Comparison of ENCODE assay signal across 22 mouse cellular contexts in the genomic region with DNA sequence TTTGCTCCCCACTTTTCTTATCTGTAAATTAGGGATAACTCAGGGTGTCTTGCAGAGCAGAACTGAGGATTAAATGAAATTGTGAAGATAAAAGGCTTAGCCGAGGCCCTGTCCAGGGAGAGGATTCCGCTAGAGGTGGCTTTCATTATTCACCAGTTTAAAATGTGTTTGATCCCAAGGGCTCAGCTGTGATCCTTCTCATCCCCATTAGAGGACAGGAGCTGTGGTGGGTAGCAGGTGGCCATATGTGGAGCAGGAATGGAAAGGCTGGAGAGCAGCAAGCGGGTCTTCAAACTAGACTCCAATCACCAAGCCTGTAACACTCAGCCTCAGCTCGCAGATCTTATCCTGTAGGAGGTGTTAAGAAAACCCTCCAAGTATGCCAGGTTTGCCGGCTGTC.
DNase-seq lines count a peak whose midpoint lies in the region; ATAC-seq lines count a peak whose summit lies in the region.
"Had no signal": no experiment of that assay in that cellular context is flagged by ENCODE, and none has a peak within 500 bp of the region (broad histone marks: within the 10 kb centered on the region; RNA-seq: fewer than 3 reads in every experiment).

No protein-coding gene starts in this region.

- H3K9me3 ChIP-seq in midbrain, embryonic 11.5 days (ENCODE audit: control insufficient read depth, low read length): no peaks in the 10 kb centered on the region; the same call in 1 of the 2 replicates
- peaks cover 7% of the 10 kb centered on the region; the same call in 1 of the 2 replicates for H3K9me3 ChIP-seq in midbrain, embryonic 10.5 days (replicated peaks)
- no peaks in the 10 kb centered on the region for H3K9me3 ChIP-seq in forebrain, embryonic 15.5 days
- H3K9me3 ChIP-seq: embryonic facial prominence, embryonic 12.5 days had no signal

- ATAC-seq in frontal cortex, adult (ENCODE audit: low TSS enrichment): peak; percentile 47; the same call in 1 of the 2 replicates
- no peak for ATAC-seq in midbrain, embryonic 11.5 days (ENCODE audit: low FRiP score)
- ATAC-seq in forebrain, embryonic 15.5 days (replicated peaks): no peak
- ATAC-seq: activated CD4-positive, CD25-positive, alpha-beta regulatory T cell, adult 4 months; CD4-positive, CD25-positive, alpha-beta regulatory T cell, adult 4 months; forebrain, embryonic 13.5 days; forebrain, embryonic 16.5 days; Patski had no signal

- no peak overlapping the region for H3K4me3 ChIP-seq in midbrain, embryonic 11.5 days (ENCODE audit: low read depth, low read length)
- no peak overlapping the region for H3K4me3 ChIP-seq in midbrain, embryonic 10.5 days
- no peak overlapping the region for H3K4me3 ChIP-seq in forebrain, embryonic 15.5 days
- H3K4me3 ChIP-seq: embryonic facial prominence, embryonic 10.5 days; embryonic facial prominence, embryonic 12.5 days; forebrain, embryonic 13.5 days had no signal

- peaks cover 5% of the 10 kb centered on the region; the same call in 1 of the 2 replicates for H3K4me1 ChIP-seq in midbrain, embryonic 11.5 days (ENCODE audit: control insufficient read depth, insufficient read depth, low read length)
- peaks cover 7% of the 10 kb centered on the region for H3K4me1 ChIP-seq in midbrain, embryonic 10.5 days
- peaks cover 5% of the 10 kb centered on the region for H3K4me1 ChIP-seq in forebrain, embryonic 15.5 days

- no peaks in the 10 kb centered on the region for H3K36me3 ChIP-seq in midbrain, embryonic 11.5 days (ENCODE audit: control insufficient read depth, insufficient read depth, low read length)
- H3K36me3 ChIP-seq in midbrain, embryonic 10.5 days: no peaks in the 10 kb centered on the region
- no peaks in the 10 kb centered on the region for H3K36me3 ChIP-seq in forebrain, embryonic 15.5 days
- H3K36me3 ChIP-seq: embryonic facial prominence, embryonic 10.5 days; embryonic facial prominence, embryonic 12.5 days; G1E had no signal

- no peak overlapping the region for H3K9ac ChIP-seq in midbrain, embryonic 11.5 days (ENCODE audit: low read length)
- H3K9ac ChIP-seq in forebrain, embryonic 15.5 days (replicated peaks): no peak overlapping the region
- H3K9ac ChIP-seq: embryonic facial prominence, embryonic 12.5 days; forebrain, embryonic 13.5 days had no signal

- no peak overlapping the region for H3K4me2 ChIP-seq in midbrain, embryonic 11.5 days
- no peak overlapping the region for H3K4me2 ChIP-seq in forebrain, embryonic 15.5 days (replicated peaks)
- H3K4me2 ChIP-seq: embryonic facial prominence, embryonic 12.5 days; forebrain, embryonic 13.5 days had no signal

- no peak overlapping the region for H3K27ac ChIP-seq in midbrain, embryonic 11.5 days (ENCODE audit: low read depth, low read length)
- no peak overlapping the region for H3K27ac ChIP-seq in midbrain, embryonic 10.5 days (replicated peaks)
- H3K27ac ChIP-seq in forebrain, embryonic 15.5 days (replicated peaks): no peak overlapping the region
- H3K27ac ChIP-seq: embryonic facial prominence, embryonic 10.5 days; embryonic facial prominence, embryonic 12.5 days; forebrain, embryonic 13.5 days had no signal

- WGBS in midbrain, embryonic 11.5 days: 82% methylated on average over 5 of the region's 5 CpGs
- 93% methylated on average over 5 of the region's 5 CpGs for WGBS in midbrain, embryonic 10.5 days
- WGBS in forebrain, embryonic 15.5 days: 85% methylated on average over 5 of the region's 5 CpGs

- no peak for DNase-seq in frontal cortex, postnatal 25 days (ENCODE audit: low spot score in 2 of 2)
- peak; percentile 59 for DNase-seq in midbrain, embryonic 11.5 days (ENCODE audit: low spot score, missing footprints)
- DNase-seq in midbrain, embryonic 10.5 days (ENCODE audit: low spot score): no peak
- DNase-seq: adrenal gland, adult 8-10 months; adrenal gland, postnatal 14 days; adrenal gland, postnatal 36 days; B cell, adult 2 months; cerebellum, adult 11-12 months; cerebellum, adult 2 months; cerebellum, adult 9-10 months; cerebellum, postnatal 10 days; cerebellum, postnatal 25 days had no signal

- H3K27me3 ChIP-seq in midbrain, embryonic 11.5 days (ENCODE audit: control insufficient read depth, insufficient read depth, low read length): no peaks in the 10 kb centered on the region
- H3K27me3 ChIP-seq in midbrain, embryonic 10.5 days (ENCODE audit: low read depth, poor library complexity, severe bottlenecking): no peaks in the 10 kb centered on the region
- no peaks in the 10 kb centered on the region for H3K27me3 ChIP-seq in forebrain, embryonic 15.5 days
- H3K27me3 ChIP-seq: embryonic facial prominence, embryonic 12.5 days; forebrain, embryonic 13.5 days; Patski had no signal
